Mouse (Mus musculus) intestine, embryonic 16.5 days (tissue): ENCODE data around the gene Hsf2bp. TPM values are rescaled to one million over a fixed set of nuclear protein-coding genes. Genes with fewer than 3 reads are reported as not detected.

ENCODE experiments used
- ATAC-seq: fragments of 200-750 bp; cut with Nextera tagmentation; 2 replicates; pipeline ENCODE4 v1.8.0; 2017; ENCODE audit warnings: moderate TSS enrichment, moderate library complexity
- H3K27ac ChIP-seq: fragments of 300-500 bp; sonication (generic); 2 replicates; pipeline ENCODE4 v1.5.1; 2014; ENCODE audit warnings: mild to moderate bottlenecking, low read length
- H3K27me3 ChIP-seq: fragments of 300-500 bp; sonication (generic); replicated peaks from 2 replicates; pipeline ENCODE4 v1.6.1; 2014; ENCODE audit warnings: low read length, control low read depth, mixed read lengths; ENCODE audit not compliant: control insufficient read depth, insufficient read depth
- H3K36me3 ChIP-seq: fragments of 300-500 bp; sonication (generic); 2 replicates; pipeline ENCODE4 v1.6.1; 2014; ENCODE audit warnings: low read length, control low read depth; ENCODE audit not compliant: control insufficient read depth, insufficient read depth
- H3K4me1 ChIP-seq: fragments of 300-500 bp; sonication (generic); 2 replicates; pipeline ENCODE4 v1.6.1; 2014; ENCODE audit warnings: low read length, control low read depth, mixed read lengths; ENCODE audit not compliant: control insufficient read depth, insufficient read depth
- H3K4me2 ChIP-seq: fragments of 300-500 bp; sonication (generic); 2 replicates; pipeline ENCODE4 v1.6.1; 2014; ENCODE audit warnings: low read depth, low read length, control low read depth
- H3K4me3 ChIP-seq: fragments of 300-500 bp; sonication (generic); 2 replicates; pipeline ENCODE4 v1.5.1; 2014; ENCODE audit warnings: mild to moderate bottlenecking, low read length
- H3K9ac ChIP-seq: fragments of 300-500 bp; sonication (generic); 2 replicates; pipeline ENCODE4 v1.6.1; 2014; ENCODE audit warnings: low read depth, low read length
- H3K9me3 ChIP-seq: fragments of 300-500 bp; sonication (generic); 2 replicates; pipeline ENCODE4 v1.6.1; 2016; ENCODE audit warnings: low read length, control low read depth; ENCODE audit not compliant: control insufficient read depth
- WGBS: fragments of 180-500 bp; shearing (Covaris S2); extraction: QIAGEN DNeasy Blood & Tissue Kit; methylation state at CpG from one replicate; pipeline ENCODE4 v1.1.7; 2014; 5-methylcytosine and 5-hydroxymethylcytosine counted together
- polyA plus RNA-seq: library from polyadenylated mRNA; unstranded; fragments of >200 nt; fragmentation: Nextera tagmentation; extraction: Ambion mirVana; gene quantifications from 2 replicates; pipeline ENCODE4 v1.2.1, GENCODE M21; 2015

Gene Hsf2bp
- polyA plus RNA-seq, 1 experiment from 2014 or later: 0.15 TPM

GRCm38 (mm10) chr17:31908966-31909365 is 127.2 kb downstream of the Hsf2bp start:
- Histone ChIP-seq H3K4me3 (no peak overlapping the region), H3K9ac (no peak overlapping the region), H3K27me3 (no peaks in the 10 kb centered on the region), H3K4me1 (peaks cover 3% of the 10 kb centered on the region), H3K4me2 (no peak overlapping the region), H3K36me3 (no peaks in the 10 kb centered on the region), H3K27ac (no peak overlapping the region), H3K9me3 (no peaks in the 10 kb centered on the region)
- ATAC-seq: no peak
- WGBS: 81% methylated on average over 2 of the region's 2 CpGs

GRCm38 (mm10) chr17:31906441-31906840 is 129.7 kb downstream of the Hsf2bp start:
- Histone ChIP-seq H3K27me3 (no peaks in the 10 kb centered on the region), H3K9me3 (no peaks in the 10 kb centered on the region), H3K4me2 (no peak overlapping the region), H3K4me1 (peaks cover 4% of the 10 kb centered on the region), H3K27ac (peak overlapping the region; percentile 28; the same call in 1 of the 2 replicates), H3K9ac (no peak overlapping the region; the same call in 1 of the 2 replicates), H3K36me3 (no peaks in the 10 kb centered on the region), H3K4me3 (no peak overlapping the region)
- ATAC-seq: no peak
- 91% methylated on average over 3 of the region's 3 CpGs for WGBS

GRCm38 (mm10) chr17:31905791-31906211 is 130.3 kb downstream of the Hsf2bp start:
- Histone ChIP-seq H3K27ac (no peak overlapping the region), H3K36me3 (no peaks in the 10 kb centered on the region), H3K9ac (no peak overlapping the region), H3K4me2 (no peak overlapping the region), H3K27me3 (no peaks in the 10 kb centered on the region), H3K4me3 (no peak overlapping the region), H3K4me1 (peaks cover 4% of the 10 kb centered on the region), H3K9me3 (no peaks in the 10 kb centered on the region)
- WGBS: 60% methylated on average over 10 of the region's 10 CpGs
- peak; percentile 67 for ATAC-seq

- H3K27ac ChIP-seq: 0 out of 2 replicates have a peak overlapping the region, but pooled peaks have one; percentile 3
- H3K4me1 ChIP-seq: peaks cover 4% of the 10 kb centered on the region
- no peak overlapping the region for H3K4me3 ChIP-seq
- 87% methylated on average over 9 of the region's 9 CpGs for WGBS
- no peaks in the 10 kb centered on the region for H3K36me3 ChIP-seq
- no peak for ATAC-seq
- no peak overlapping the region for H3K4me2 ChIP-seq
- no peaks in the 10 kb centered on the region for H3K9me3 ChIP-seq
- H3K27me3 ChIP-seq: no peaks in the 10 kb centered on the region
- H3K9ac ChIP-seq: no peak overlapping the region
Observed at GRCm38 (mm10) chr17:31905201-31905790, 130.9 kb downstream of the Hsf2bp start.

GRCm38 (mm10) chr17:31904036-31904435 is 132.1 kb downstream of the Hsf2bp start:
- Histone ChIP-seq H3K4me3 (no peak overlapping the region), H3K27ac (no peak overlapping the region), H3K9ac (no peak overlapping the region), H3K27me3 (no peaks in the 10 kb centered on the region), H3K4me2 (no peak overlapping the region), H3K9me3 (no peaks in the 10 kb centered on the region), H3K36me3 (no peaks in the 10 kb centered on the region), H3K4me1 (peaks cover 4% of the 10 kb centered on the region)
- ATAC-seq: no peak
- 90% methylated on average over 7 of the region's 7 CpGs for WGBS

- H3K27ac ChIP-seq: no peak overlapping the region
- ATAC-seq: no peak
- H3K4me3 ChIP-seq: no peak overlapping the region
- H3K36me3 ChIP-seq: no peaks in the 10 kb centered on the region
- peaks cover 4% of the 10 kb centered on the region for H3K4me1 ChIP-seq
- H3K4me2 ChIP-seq: no peak overlapping the region
- H3K9ac ChIP-seq: no peak overlapping the region
- WGBS: 73% methylated on average over 3 of the region's 3 CpGs
- H3K27me3 ChIP-seq: no peaks in the 10 kb centered on the region
- no peaks in the 10 kb centered on the region for H3K9me3 ChIP-seq
Observed at GRCm38 (mm10) chr17:31902630-31903198, 133.4 kb downstream of the Hsf2bp start.

GRCm38 (mm10) chr17:31901461-31902204 is 134.5 kb downstream of the Hsf2bp start:
- no peaks in the 10 kb centered on the region for H3K9me3 ChIP-seq
- H3K9ac ChIP-seq: no peak overlapping the region
- H3K4me1 ChIP-seq: peaks cover 10% of the 10 kb centered on the region
- no peaks in the 10 kb centered on the region for H3K27me3 ChIP-seq
- ATAC-seq: peak; percentile 44; the same call in 1 of the 2 replicates
- no peak overlapping the region for H3K4me3 ChIP-seq
- no peak overlapping the region for H3K27ac ChIP-seq
- 43% methylated on average over 11 of the region's 11 CpGs for WGBS
- H3K4me2 ChIP-seq: no peak overlapping the region
- no peaks in the 10 kb centered on the region for H3K36me3 ChIP-seq

GRCm38 (mm10) chr17:31898941-31899340 is 137.2 kb downstream of the Hsf2bp start:
- H3K27ac ChIP-seq: no peak overlapping the region
- no peak overlapping the region for H3K4me2 ChIP-seq
- H3K27me3 ChIP-seq: no peaks in the 10 kb centered on the region
- H3K4me1 ChIP-seq: peaks cover 10% of the 10 kb centered on the region
- ATAC-seq: no peak
- no peaks in the 10 kb centered on the region for H3K9me3 ChIP-seq
- H3K9ac ChIP-seq: no peak overlapping the region
- no peaks in the 10 kb centered on the region for H3K36me3 ChIP-seq
- no peak overlapping the region for H3K4me3 ChIP-seq
- WGBS: 68% methylated on average over 5 of the region's 5 CpGs

GRCm38 (mm10) chr17:31897186-31897793 is 138.9 kb downstream of the Hsf2bp start:
- ATAC-seq: no peak
- no peak overlapping the region for H3K4me2 ChIP-seq
- no peaks in the 10 kb centered on the region for H3K9me3 ChIP-seq
- no peaks in the 10 kb centered on the region for H3K36me3 ChIP-seq
- WGBS: 81% methylated on average over 4 of the region's 4 CpGs
- no peak overlapping the region for H3K9ac ChIP-seq
- peaks cover 18% of the 10 kb centered on the region for H3K4me1 ChIP-seq
- H3K27me3 ChIP-seq: no peaks in the 10 kb centered on the region
- H3K4me3 ChIP-seq: no peak overlapping the region
- H3K27ac ChIP-seq: no peak overlapping the region
